Mouse (Mus musculus) kidney, embryonic 14.5 days (tissue): Measurements from ENCODE around the gene Pcbp4. TPM values are rescaled to one million over a fixed set of nuclear protein-coding genes. Genes with fewer than 3 reads are reported as not detected.

Experiments
- ATAC-seq: fragments of 200-750 bp; cut with Nextera tagmentation; 2 replicates; pipeline ENCODE4 v1.8.0; 2017; ENCODE audit warnings: moderate number of reproducible peaks, mild to moderate bottlenecking, moderate TSS enrichment, moderate library complexity; ENCODE audit not compliant: low FRiP score, low TSS enrichment
- H3K27ac ChIP-seq: fragments of 300-500 bp; sonication (generic); 2 replicates; pipeline ENCODE4 v1.5.1; 2014; ENCODE audit warnings: low read depth, mild to moderate bottlenecking, low read length, moderate library complexity, mixed read lengths
- H3K27me3 ChIP-seq: fragments of 300-500 bp; sonication (generic); 2 replicates; pipeline ENCODE4 v1.6.1; 2014; ENCODE audit warnings: mild to moderate bottlenecking, low read length; ENCODE audit not compliant: control insufficient read depth, insufficient read depth
- H3K36me3 ChIP-seq: fragments of 300-500 bp; sonication (generic); 2 replicates; pipeline ENCODE4 v1.6.1; 2014; ENCODE audit warnings: low read length, mixed read lengths; ENCODE audit not compliant: control insufficient read depth, insufficient read depth
- H3K4me1 ChIP-seq: fragments of 300-500 bp; sonication (generic); 2 replicates; pipeline ENCODE4 v1.6.1; 2014; ENCODE audit warnings: low read length, mixed read lengths; ENCODE audit not compliant: control insufficient read depth, insufficient read depth
- H3K4me2 ChIP-seq: fragments of 300-500 bp; sonication (generic); replicated peaks from 2 replicates; pipeline ENCODE4 v1.6.1; 2014; ENCODE audit warnings: low read depth, mild to moderate bottlenecking, low read length
- H3K4me3 ChIP-seq: fragments of 300-500 bp; sonication (generic); 2 replicates; pipeline ENCODE4 v1.5.1; 2014; ENCODE audit warnings: mild to moderate bottlenecking, low read length
- H3K9ac ChIP-seq: fragments of 300-500 bp; sonication (generic); 2 replicates; pipeline ENCODE4 v1.6.1; 2014; ENCODE audit warnings: low read depth, mild to moderate bottlenecking, low read length, moderate library complexity
- H3K9me3 ChIP-seq: fragments of 300-500 bp; sonication (generic); 2 replicates; pipeline ENCODE4 v1.6.1; 2016; ENCODE audit warnings: low read length; ENCODE audit not compliant: control insufficient read depth
- WGBS: fragments of 180-500 bp; shearing (Covaris S2); extraction: QIAGEN DNeasy Blood & Tissue Kit; methylation state at CpG from one replicate; pipeline ENCODE4 v1.1.7; 2014; 5-methylcytosine and 5-hydroxymethylcytosine counted together
- polyA plus RNA-seq: library from polyadenylated mRNA; unstranded; fragments of >200 nt; fragmentation: Nextera tagmentation; extraction: Ambion mirVana; gene quantifications from 2 replicates; pipeline ENCODE4 v1.2.1, GENCODE M21; 2014

Gene Pcbp4
- polyA plus RNA-seq, 1 experiment from 2014 or later: 129 TPM

- Histone ChIP-seq H3K27ac (peak overlapping the region; percentile 67), H3K36me3 (peaks cover 35% of the 10 kb centered on the region), H3K4me3 (peak overlapping the region; percentile 53), H3K9me3 (no peaks in the 10 kb centered on the region), H3K27me3 (no peaks in the 10 kb centered on the region), H3K4me1 (peaks cover 18% of the 10 kb centered on the region), H3K4me2 (peak overlapping the region; percentile 98), H3K9ac (peak overlapping the region; percentile 75)
- peak; percentile 81 for ATAC-seq
- 2% methylated on average over 67 of the region's 99 CpGs for WGBS
These were observed 11.9 kb downstream of the Pcbp4 start for GRCm38 (mm10) chr9:106464751-106465541.

GRCm38 (mm10) chr9:106465571-106466200 lies 12.6 kb downstream of the Pcbp4 start, which contains the start of gene Gpr62:
Gene Gpr62 (minus strand): TSS chr9:106465938.
- Histone ChIP-seq H3K9ac (peak within 1 kb of the TSS; percentile 75), H3K36me3 (peaks cover 28% of the 10 kb centered on the region), H3K4me3 (peak within 1 kb of the TSS; percentile 53), H3K4me2 (peak within 1 kb of the TSS; percentile 98), H3K27me3 (no peaks in the 10 kb centered on the region), H3K9me3 (no peaks in the 10 kb centered on the region), H3K4me1 (peaks cover 11% of the 10 kb centered on the region), H3K27ac (peak within 1 kb of the TSS; percentile 67)
- ATAC-seq: no peak
- WGBS: 25% methylated on average over 26 of the region's 26 CpGs

GRCm38 (mm10) chr9:106466721-106467120 lies 13.6 kb downstream of the Pcbp4 start:
- H3K9me3 ChIP-seq: no peaks in the 10 kb centered on the region
- no peak overlapping the region for H3K4me3 ChIP-seq
- WGBS: 90% methylated on average over 6 of the region's 6 CpGs
- no peaks in the 10 kb centered on the region for H3K27me3 ChIP-seq
- peaks cover 9% of the 10 kb centered on the region for H3K4me1 ChIP-seq
- H3K4me2 ChIP-seq: no peak overlapping the region
- ATAC-seq: no peak
- peaks cover 19% of the 10 kb centered on the region for H3K36me3 ChIP-seq
- no peak overlapping the region for H3K27ac ChIP-seq
- H3K9ac ChIP-seq: no peak overlapping the region

- Histone ChIP-seq H3K9me3 (no peaks in the 10 kb centered on the region), H3K27ac (no peak overlapping the region), H3K27me3 (no peaks in the 10 kb centered on the region)
These were observed 14.7 kb downstream of the Pcbp4 start for GRCm38 (mm10) chr9:106467746-106468145.

GRCm38 (mm10) chr9:106469317-106469716 lies 16.2 kb downstream of the Pcbp4 start:
- H3K4me1 ChIP-seq: peaks cover 13% of the 10 kb centered on the region
- no peak overlapping the region for H3K4me3 ChIP-seq
- H3K9me3 ChIP-seq: no peaks in the 10 kb centered on the region
- no peak for ATAC-seq
- no peaks in the 10 kb centered on the region for H3K27me3 ChIP-seq
- 62% methylated on average over 6 of the region's 6 CpGs for WGBS
- no peak overlapping the region for H3K27ac ChIP-seq
- H3K4me2 ChIP-seq: no peak overlapping the region
- H3K9ac ChIP-seq: 0 out of 2 replicates have a peak overlapping the region, but pooled peaks have one; percentile 9
- H3K36me3 ChIP-seq: no peaks in the 10 kb centered on the region

More at GRCm38 (mm10) chr9:106467746-106468145, 14.7 kb downstream of the Pcbp4 start:
- Histone ChIP-seq H3K4me1 (peaks cover 13% of the 10 kb centered on the region), H3K4me3 (no peak overlapping the region), H3K9ac (no peak overlapping the region), H3K36me3 (peaks cover 10% of the 10 kb centered on the region), H3K4me2 (no peak overlapping the region)
- 80% methylated on average over 7 of the region's 7 CpGs for WGBS
- ATAC-seq: no peak

- Histone ChIP-seq H3K9ac (peak overlapping the region; percentile 9; the same call in 1 of the 2 replicates), H3K27ac (no peak overlapping the region), H3K4me2 (no peak overlapping the region), H3K4me3 (no peak overlapping the region), H3K36me3 (no peaks in the 10 kb centered on the region), H3K9me3 (no peaks in the 10 kb centered on the region), H3K27me3 (no peaks in the 10 kb centered on the region), H3K4me1 (peaks cover 13% of the 10 kb centered on the region; the same call in 1 of the 2 replicates)
- ATAC-seq: no peak
- WGBS: 70% methylated on average over 9 of the region's 9 CpGs
These were observed 16.7 kb downstream of the Pcbp4 start for GRCm38 (mm10) chr9:106469776-106470175.

- Histone ChIP-seq H3K9ac (no peak overlapping the region), H3K4me3 (no peak overlapping the region), H3K27me3 (no peaks in the 10 kb centered on the region), H3K9me3 (no peaks in the 10 kb centered on the region), H3K27ac (no peak overlapping the region), H3K36me3 (no peaks in the 10 kb centered on the region), H3K4me2 (peak overlapping the region; percentile 24; the same call in 1 of the 2 replicates), H3K4me1 (peaks cover 12% of the 10 kb centered on the region)
- 70% methylated on average over 14 of the region's 14 CpGs for WGBS
- ATAC-seq: no peak
These were observed 18.1 kb downstream of the Pcbp4 start for GRCm38 (mm10) chr9:106470991-106471750.

GRCm38 (mm10) chr9:106471892-106472291 lies 18.8 kb downstream of the Pcbp4 start:
- H3K4me3 ChIP-seq: no peak overlapping the region
- 10% methylated on average over 5 of the region's 5 CpGs for WGBS
- H3K9me3 ChIP-seq: no peaks in the 10 kb centered on the region
- no peak overlapping the region for H3K9ac ChIP-seq
- H3K27me3 ChIP-seq: no peaks in the 10 kb centered on the region
- no peaks in the 10 kb centered on the region for H3K36me3 ChIP-seq
- no peak overlapping the region for H3K27ac ChIP-seq
- peak; percentile 24; the same call in 1 of the 2 replicates for ATAC-seq
- H3K4me1 ChIP-seq: peaks cover 17% of the 10 kb centered on the region
- peak overlapping the region; percentile 24; the same call in 1 of the 2 replicates for H3K4me2 ChIP-seq
